Mouse (Mus musculus) myocyte (in vitro differentiated cells): ENCODE measurements around the gene Xpnpep1. TPM values are rescaled to one million over a fixed set of nuclear protein-coding genes. Genes with fewer than 3 reads are reported as not detected.
A peak's percentile ranks its signal among the peaks of the same experiment; 100 is the strongest.

Experiments used
- H3K27me3 ChIP-seq: one replicate; pipeline ENCODE4 v1.6.1; 2011; ENCODE audit not compliant: control insufficient read depth, insufficient read depth, insufficient read length
- H3K36me3 ChIP-seq: one replicate; pipeline ENCODE4 v1.6.1; 2011; ENCODE audit not compliant: control insufficient read depth, insufficient read depth
- H3K4me2 ChIP-seq: one replicate; pipeline ENCODE4 v1.6.1; 2011; ENCODE audit warnings: low read depth, control low read depth
- H3K4me3 ChIP-seq: one replicate; pipeline ENCODE4 v1.5.1; 2011; ENCODE audit warnings: mild to moderate bottlenecking, control low read depth, moderate library complexity
- H3K79me2 ChIP-seq: one replicate; pipeline ENCODE4 v1.6.1; 2011; ENCODE audit not compliant: control insufficient read depth, insufficient read depth
- H3ac ChIP-seq: one replicate; pipeline ENCODE4 v1.6.1; 2011; ENCODE audit not compliant: control insufficient read depth, insufficient read length
- CEBPB ChIP-seq: IDR thresholded peaks from 2 replicates; pipeline ENCODE4 v1.6.1; 2011; ENCODE audit warnings: mild to moderate bottlenecking, moderate library complexity; ENCODE audit not compliant: poor library complexity, insufficient read depth, severe bottlenecking
- E2F4 ChIP-seq: IDR thresholded peaks from one replicate; pipeline ENCODE4 v1.6.1; 2011; ENCODE audit warnings: mild to moderate bottlenecking, control low read depth, moderate library complexity; ENCODE audit not compliant: insufficient read depth
- MAX ChIP-seq: IDR thresholded peaks from one replicate; pipeline ENCODE4 v1.6.1; 2011; ENCODE audit warnings: low read depth, mild to moderate bottlenecking, control low read depth
- MYOD1 ChIP-seq, 3 experiments: IDR thresholded peaks; one replicate each; pipeline ENCODE4 v1.6.1; 2011; ENCODE audit warnings: control low read depth in 2 of 3, low read depth in 2 of 3, mild to moderate bottlenecking in 2 of 3, moderate library complexity in 1 of 3; ENCODE audit not compliant: insufficient read length in 2 of 3, control insufficient read depth in 1 of 3
- MYOG ChIP-seq, 3 experiments: IDR thresholded peaks; one replicate each; pipeline ENCODE4 v1.6.1; 2011; ENCODE audit warnings: control low read depth in 2 of 3, low read depth in 2 of 3, mild to moderate bottlenecking in 2 of 3; ENCODE audit not compliant: insufficient read length in 2 of 3, control insufficient read depth in 1 of 3, insufficient read depth in 1 of 3
- POLR2A ChIP-seq: IDR thresholded peaks from one replicate; pipeline ENCODE4 v1.6.1; 2011; ENCODE audit warnings: low read depth, mild to moderate bottlenecking, control low read depth, moderate library complexity; ENCODE audit not compliant: insufficient read length
- POLR2AphosphoS2 ChIP-seq: IDR thresholded peaks from one replicate; pipeline ENCODE4 v1.6.1; 2011; ENCODE audit warnings: low read depth, control low read depth; ENCODE audit not compliant: insufficient read length
- REST ChIP-seq: IDR thresholded peaks from one replicate; pipeline ENCODE4 v1.6.1; 2011; ENCODE audit warnings: mild to moderate bottlenecking, control low read depth, moderate library complexity; ENCODE audit not compliant: insufficient read depth, insufficient read length
- SRF ChIP-seq: IDR thresholded peaks from one replicate; pipeline ENCODE4 v1.6.1; 2011; ENCODE audit warnings: low read depth; ENCODE audit not compliant: control insufficient read depth, insufficient read length
- TCF12 ChIP-seq: IDR thresholded peaks from one replicate; pipeline ENCODE4 v1.6.1; 2011; ENCODE audit warnings: mild to moderate bottlenecking, control low read depth; ENCODE audit not compliant: poor library complexity, insufficient read depth, severe bottlenecking
- TCF3 ChIP-seq: IDR thresholded peaks from one replicate; pipeline ENCODE4 v1.6.1; 2011; ENCODE audit warnings: low read depth, control low read depth; ENCODE audit not compliant: insufficient read length
- USF1 ChIP-seq: IDR thresholded peaks from one replicate; pipeline ENCODE4 v1.6.1; 2011; ENCODE audit warnings: low read depth, mild to moderate bottlenecking, control low read depth, moderate library complexity
- polyA plus RNA-seq: library from polyadenylated mRNA; unstranded; fragments of >200 nt; fragmentation: generic; extraction: Trizol; gene quantifications from one replicate; pipeline ENCODE4 v1.2.1, GENCODE M21; 2012; ENCODE audit warnings: missing spikeins

Xpnpep1 gene
- polyA plus RNA-seq, 1 experiment = 172 TPM

DNA sequence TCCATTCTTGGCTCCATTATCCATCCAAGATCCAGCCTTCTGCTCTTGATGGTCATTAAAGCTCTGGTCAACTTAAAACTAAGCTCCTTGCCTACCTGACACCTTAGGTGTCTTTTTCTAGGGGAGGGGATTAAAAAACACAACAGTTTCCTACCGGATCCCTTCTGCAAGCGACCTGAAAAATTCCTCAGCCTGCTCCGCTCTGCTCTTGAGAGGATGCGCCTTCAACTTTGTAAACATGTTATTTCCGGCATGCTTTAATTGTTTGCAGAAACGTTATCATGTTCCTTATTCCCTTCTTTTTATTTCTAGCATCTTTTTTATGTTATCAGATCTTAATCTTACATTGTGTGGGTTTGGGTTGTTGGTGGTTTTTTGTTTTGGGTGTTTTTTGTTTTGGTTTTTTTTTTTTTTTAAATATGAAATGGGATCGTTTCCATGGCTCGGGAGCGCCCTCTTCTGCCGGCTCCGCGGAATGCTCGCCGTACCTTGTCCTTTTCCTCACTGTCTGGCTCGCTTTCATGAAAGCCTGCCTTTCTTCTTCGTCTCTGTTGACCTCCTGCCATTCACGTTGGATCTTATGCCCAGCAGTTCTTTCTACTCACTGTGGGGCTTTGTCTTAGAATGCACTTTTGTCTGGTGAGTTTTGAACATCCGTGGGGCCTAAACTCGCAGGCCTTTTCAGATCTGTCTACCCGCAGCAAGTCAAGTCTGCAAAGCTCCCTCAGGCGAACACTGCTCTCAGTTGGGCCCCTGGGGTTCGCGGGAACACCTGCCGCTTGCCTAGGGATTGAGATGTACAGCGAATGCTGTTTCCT is 117.1 kb downstream of the Xpnpep1 start:
- Histone ChIP-seq H3ac (no peak overlapping the region), H3K27me3 (no peaks in the 10 kb centered on the region), H3K4me2 (peak overlapping the region; percentile 43), H3K79me2 (no peaks in the 10 kb centered on the region), H3K36me3 (no peaks in the 10 kb centered on the region), H3K4me3 (no peak overlapping the region)
- TF ChIP-seq POLR2A (no peak), USF1 (no peak), TCF12 (no peak), E2F4 (no peak), REST (no peak), CEBPB (no peak), POLR2AphosphoS2 (no peak), MAX (no peak), MYOD1 (IDR thresholded peaks at IDR 0.05; ENCODE audit: control insufficient read depth in 1 of 3, insufficient read length in 2 of 3, low read depth in 2 of 3) (no peak), MYOG (IDR thresholded peaks at IDR 0.05; ENCODE audit: control insufficient read depth in 1 of 3, insufficient read depth in 1 of 3, insufficient read length in 2 of 3, low read depth in 2 of 3) (no peak)

DNA sequence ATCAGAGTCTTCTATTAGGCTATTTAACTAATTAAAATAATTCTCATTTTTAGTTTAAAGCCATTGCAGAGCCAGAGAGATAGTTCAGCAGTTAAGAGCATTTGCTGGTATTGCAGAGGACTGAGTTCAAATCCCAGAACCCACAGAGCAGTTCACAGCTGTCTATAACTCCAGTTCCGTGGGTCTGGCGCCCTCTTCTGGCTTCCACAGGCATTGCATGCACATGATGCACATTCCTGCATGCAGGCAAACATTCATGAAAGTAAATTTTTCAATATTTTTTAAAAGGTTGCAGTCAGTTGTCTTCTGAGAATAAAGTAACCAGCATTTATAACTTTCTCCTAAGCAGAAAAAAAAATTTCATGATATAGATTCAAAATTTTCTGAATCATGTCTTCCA is 135.8 kb downstream of the Xpnpep1 start:
- Histone ChIP-seq H3ac (no peak overlapping the region), H3K79me2 (no peaks in the 10 kb centered on the region), H3K4me2 (no peak overlapping the region), H3K36me3 (no peaks in the 10 kb centered on the region), H3K4me3 (no peak overlapping the region), H3K27me3 (no peaks in the 10 kb centered on the region)
- TF ChIP-seq TCF3 (no peak), POLR2A (no peak), TCF12 (no peak), SRF (no peak), POLR2AphosphoS2 (no peak), MYOD1 (IDR thresholded peaks at IDR 0.05; ENCODE audit: control insufficient read depth in 1 of 3, insufficient read length in 2 of 3, low read depth in 2 of 3) (no peak), CEBPB (no peak), E2F4 (no peak), USF1 (no peak), MAX (no peak)

DNA sequence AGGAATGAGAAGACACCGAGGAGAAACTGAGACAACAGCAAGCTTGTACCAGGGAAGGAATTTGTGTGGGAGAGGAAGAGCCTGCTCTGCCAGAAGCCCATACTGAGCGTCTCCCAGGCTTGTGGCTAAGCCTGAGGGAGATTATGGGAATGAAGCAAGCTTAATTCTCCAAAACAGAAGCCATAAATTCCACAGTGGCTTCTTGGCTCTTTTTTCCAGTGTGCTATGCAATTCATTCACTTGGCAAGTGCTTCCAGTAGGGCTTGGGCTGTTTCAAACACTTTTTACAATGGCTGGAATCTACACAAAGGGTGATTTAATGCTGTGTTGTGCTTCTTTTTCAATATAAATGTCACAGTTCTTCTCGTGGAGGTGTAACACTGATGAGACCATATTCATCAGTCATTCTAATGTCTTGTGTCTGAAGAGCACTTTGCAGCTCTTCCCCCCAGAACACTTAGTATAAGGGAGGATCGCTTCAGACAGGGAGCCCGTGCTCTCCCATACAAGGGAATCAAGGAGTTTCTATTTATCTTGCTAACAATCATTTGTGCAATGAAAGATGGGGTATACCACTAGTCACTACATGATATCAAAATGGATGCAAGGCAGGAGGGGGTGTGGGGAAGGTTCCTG is 148.1 kb downstream of the Xpnpep1 start:
- TF ChIP-seq E2F4 = no peak
- no peak for TF ChIP-seq MAX
- no peak for TF ChIP-seq CEBPB
- TF ChIP-seq MYOD1 (IDR thresholded peaks at IDR 0.05; ENCODE audit: control insufficient read depth in 1 of 3, insufficient read length in 2 of 3, low read depth in 2 of 3) = no peak
- TF ChIP-seq REST = no peak
- no peak for TF ChIP-seq TCF12
- TF ChIP-seq SRF = no peak
- TF ChIP-seq MYOG (IDR thresholded peaks at IDR 0.05; ENCODE audit: control insufficient read depth in 1 of 3, insufficient read depth in 1 of 3, insufficient read length in 2 of 3, low read depth in 2 of 3) = no peak
- no peak for TF ChIP-seq TCF3
- TF ChIP-seq POLR2A = no peak
- Histone ChIP-seq H3ac (no peak overlapping the region), H3K4me2 (no peak overlapping the region), H3K79me2 (no peaks in the 10 kb centered on the region), H3K4me3 (no peak overlapping the region), H3K36me3 (no peaks in the 10 kb centered on the region), H3K27me3 (no peaks in the 10 kb centered on the region)

Other genes starting within 250 kb of the Xpnpep1 start
- gene Add3, start 100.2 kb upstream of the Xpnpep1 start, polyA plus RNA-seq = 8.3 TPM